Comparison of ENCODE assay signal across 14 mouse cellular contexts in genomic region chr15:41977649-41978231, GRCm38 (mm10).
DNase-seq lines count a peak whose midpoint lies in the region; ATAC-seq lines count a peak whose summit lies in the region.
"Had no signal": no experiment of that assay in that cellular context is flagged by ENCODE, and none has a peak within 500 bp of the region (broad histone marks: within the 10 kb centered on the region; RNA-seq: fewer than 3 reads in every experiment).

No protein-coding gene starts in this region.

- no peaks in the 10 kb centered on the region for H3K9me3 ChIP-seq in hindbrain, embryonic 16.5 days (ENCODE audit: control insufficient read depth, low read length)
- no peaks in the 10 kb centered on the region for H3K9me3 ChIP-seq in hindbrain, embryonic 12.5 days (replicated peaks)
- H3K9me3 ChIP-seq: embryonic facial prominence, embryonic 13.5 days; liver, embryonic 13.5 days; midbrain, embryonic 12.5 days; stomach, embryonic 15.5 days had no signal

- H3K27me3 ChIP-seq in hindbrain, embryonic 16.5 days (replicated peaks; ENCODE audit: control insufficient read depth, insufficient read depth, low read length), result no peaks in the 10 kb centered on the region
- H3K27me3 ChIP-seq in hindbrain, embryonic 12.5 days, result no peaks in the 10 kb centered on the region
- H3K27me3 ChIP-seq: embryonic facial prominence, embryonic 13.5 days; liver, embryonic 13.5 days; midbrain, embryonic 12.5 days; stomach, embryonic 15.5 days had no signal

- H3K4me3 ChIP-seq in hindbrain, embryonic 16.5 days (ENCODE audit: low read length), result no peak overlapping the region
- H3K4me3 ChIP-seq in hindbrain, embryonic 12.5 days, result no peak overlapping the region
- H3K4me3 ChIP-seq: embryonic facial prominence, embryonic 13.5 days; left cerebral cortex, adult 2 months; liver, embryonic 13.5 days; midbrain, embryonic 12.5 days; stomach, embryonic 15.5 days had no signal

- DNase-seq in adrenal gland, postnatal 25 days, result peak; percentile 18
- DNase-seq in adrenal gland, adult (ENCODE audit: inconsistent age in 2 of 2, low spot score in 1 of 2), result no peak
- DNase-seq in Muller cell, postnatal 12 days (ENCODE audit: inconsistent ontology term), result peak; percentile 7
- peak; percentile 87 to 91 for DNase-seq in cerebellum, postnatal 10 days
- DNase-seq in ovary, postnatal 36 days (ENCODE audit: low spot score), result no peak
- DNase-seq: kidney, adult 8-10 months; liver, embryonic 13.5 days had no signal

- no peak overlapping the region for H3K27ac ChIP-seq in hindbrain, embryonic 16.5 days (ENCODE audit: low read depth, low read length)
- no peak overlapping the region for H3K27ac ChIP-seq in hindbrain, embryonic 12.5 days
- H3K27ac ChIP-seq: embryonic facial prominence, embryonic 13.5 days; left cerebral cortex, adult 2 months; liver, embryonic 13.5 days; midbrain, embryonic 12.5 days; stomach, embryonic 15.5 days had no signal

- no peaks in the 10 kb centered on the region for H3K4me1 ChIP-seq in hindbrain, embryonic 16.5 days (ENCODE audit: control insufficient read depth, insufficient read depth, low read depth, low read length)
- no peaks in the 10 kb centered on the region for H3K4me1 ChIP-seq in hindbrain, embryonic 12.5 days
- H3K4me1 ChIP-seq: liver, embryonic 13.5 days; midbrain, embryonic 12.5 days; stomach, embryonic 15.5 days had no signal

- H3K4me2 ChIP-seq in hindbrain, embryonic 16.5 days (ENCODE audit: low read length), result no peak overlapping the region
- no peak overlapping the region for H3K4me2 ChIP-seq in hindbrain, embryonic 12.5 days (replicated peaks)
- H3K4me2 ChIP-seq: embryonic facial prominence, embryonic 13.5 days; liver, embryonic 13.5 days; midbrain, embryonic 12.5 days; stomach, embryonic 15.5 days had no signal

- H3K9ac ChIP-seq in hindbrain, embryonic 16.5 days (ENCODE audit: low read depth, low read length), result no peak overlapping the region
- H3K9ac ChIP-seq in hindbrain, embryonic 12.5 days, result no peak overlapping the region
- H3K9ac ChIP-seq: embryonic facial prominence, embryonic 13.5 days; liver, embryonic 13.5 days; midbrain, embryonic 12.5 days; stomach, embryonic 15.5 days had no signal

- 77% methylated on average over 12 of the region's 12 CpGs for WGBS in hindbrain, embryonic 16.5 days
- WGBS in hindbrain, embryonic 12.5 days, result 90% methylated on average over 12 of the region's 12 CpGs

- ATAC-seq in hindbrain, embryonic 16.5 days, result peak; percentile 78; the same call in 1 of the 2 replicates
- no peak for ATAC-seq in hindbrain, embryonic 12.5 days (ENCODE audit: low FRiP score)
- no peak for ATAC-seq in megakaryocyte, adult 5-6 weeks (ENCODE audit: poor library complexity, severe bottlenecking)

- H3K36me3 ChIP-seq in hindbrain, embryonic 16.5 days (ENCODE audit: control insufficient read depth, insufficient read depth, low read length), result no peaks in the 10 kb centered on the region
- H3K36me3 ChIP-seq in hindbrain, embryonic 12.5 days, result no peaks in the 10 kb centered on the region
- H3K36me3 ChIP-seq: embryonic facial prominence, embryonic 13.5 days; liver, embryonic 13.5 days; midbrain, embryonic 12.5 days; stomach, embryonic 15.5 days had no signal

Comparison
In these comparisons a context has a peak if more than half of its experiments do, and no peak if none do; other contexts are left out.
1. DNase-seq: peak in adrenal gland, postnatal 25 days (single experiment), Muller cell, postnatal 12 days (single experiment) and cerebellum, postnatal 10 days (2 of 2); none in adrenal gland, adult (0 of 2) and ovary, postnatal 36 days (single experiment).